Mouse (Mus musculus) megakaryocyte, embryonic 14.5 days (primary cell): ENCODE results near the gene Rbms1. TPM values are rescaled to one million over a fixed set of nuclear protein-coding genes. Genes with fewer than 3 reads are reported as not detected.

Source experiments
- H3K27me3 ChIP-seq: replicated peaks from 2 replicates; pipeline ENCODE3; 2012; ENCODE audit warnings: inconsistent platforms
- H3K36me3 ChIP-seq: replicated peaks from 2 replicates; pipeline ENCODE3; 2012; ENCODE audit warnings: low read length, inconsistent platforms, mixed read lengths
- H3K4me1 ChIP-seq: 2 replicates; pipeline ENCODE4 v1.6.1; 2012; ENCODE audit warnings: inconsistent platforms
- H3K4me3 ChIP-seq: replicated peaks from 2 replicates; pipeline ENCODE3; 2012; ENCODE audit warnings: moderate library complexity, mild to moderate bottlenecking, inconsistent platforms
- H3K9me3 ChIP-seq: 2 replicates; pipeline ENCODE4 v1.6.1; 2012; ENCODE audit warnings: inconsistent platforms
- FLI1 ChIP-seq: IDR thresholded peaks from 2 replicates; pipeline ENCODE4 v1.6.1; 2012; ENCODE audit warnings: low read length, inconsistent platforms, mixed read lengths
- GATA1 ChIP-seq: IDR thresholded peaks from 3 replicates; pipeline ENCODE4 v1.6.1; 2012; ENCODE audit warnings: mixed read lengths, low read length, inconsistent platforms, borderline replicate concordance
- polyA plus RNA-seq: library from polyadenylated mRNA; stranded (reverse); fragments of >175 nt; gene quantifications from 2 replicates; pipeline ENCODE4 v1.2.3, GENCODE M21; 2012; ENCODE audit warnings: low replicate concordance; ENCODE audit not compliant: insufficient read depth

Gene Rbms1
- polyA plus RNA-seq, 1 experiment = 22.6 TPM

DNA sequence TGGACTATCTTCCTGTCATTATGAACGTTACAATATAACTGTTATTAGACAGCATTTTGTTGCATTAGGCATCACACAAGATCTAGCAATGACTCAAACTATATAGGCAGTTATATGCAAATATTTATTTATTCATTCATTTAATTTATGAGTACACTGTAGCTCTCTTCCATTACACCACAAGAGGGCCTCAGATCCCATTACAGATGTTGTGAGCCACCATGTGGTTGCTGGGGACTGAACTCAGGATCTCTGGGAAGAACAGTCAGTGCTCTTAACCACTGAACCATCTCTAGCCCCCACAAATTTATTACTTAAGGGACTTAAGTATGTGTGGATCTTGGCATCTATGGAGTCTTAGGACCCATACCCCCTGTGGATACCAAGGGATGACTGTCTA lies 214.4 kb downstream of the Rbms1 start:
- Histone ChIP-seq H3K4me1 (no peaks in the 10 kb centered on the region), H3K4me3 (no peak overlapping the region), H3K27me3 (peaks cover 4% of the 10 kb centered on the region), H3K36me3 (peaks cover 16% of the 10 kb centered on the region), H3K9me3 (no peaks in the 10 kb centered on the region)
- no peak for TF ChIP-seq GATA1
- TF ChIP-seq FLI1 = no peak

DNA sequence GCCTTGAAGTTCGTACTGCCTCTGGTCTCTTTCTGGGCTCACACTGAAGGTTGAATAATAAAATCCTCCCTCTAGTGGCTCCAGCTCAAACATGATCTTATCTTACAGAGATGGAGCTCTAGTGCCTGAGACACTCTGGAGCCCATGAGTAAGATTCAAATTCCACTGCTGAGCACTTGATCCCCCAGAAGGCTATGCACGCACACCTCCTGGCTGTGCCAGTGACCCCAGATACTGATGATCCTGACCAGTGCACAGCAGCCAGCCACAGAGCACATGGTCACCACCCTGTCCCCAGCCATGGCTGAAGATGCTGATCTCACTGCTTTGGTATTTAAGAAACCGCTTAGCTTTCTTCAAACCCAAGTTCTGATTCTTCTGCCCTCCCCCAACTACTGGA lies 215.4 kb downstream of the Rbms1 start:
- Histone ChIP-seq H3K9me3 (no peaks in the 10 kb centered on the region), H3K27me3 (peaks cover 6% of the 10 kb centered on the region), H3K4me1 (no peaks in the 10 kb centered on the region), H3K4me3 (no peak overlapping the region), H3K36me3 (peaks cover 8% of the 10 kb centered on the region)
- TF ChIP-seq FLI1 = no peak

DNA sequence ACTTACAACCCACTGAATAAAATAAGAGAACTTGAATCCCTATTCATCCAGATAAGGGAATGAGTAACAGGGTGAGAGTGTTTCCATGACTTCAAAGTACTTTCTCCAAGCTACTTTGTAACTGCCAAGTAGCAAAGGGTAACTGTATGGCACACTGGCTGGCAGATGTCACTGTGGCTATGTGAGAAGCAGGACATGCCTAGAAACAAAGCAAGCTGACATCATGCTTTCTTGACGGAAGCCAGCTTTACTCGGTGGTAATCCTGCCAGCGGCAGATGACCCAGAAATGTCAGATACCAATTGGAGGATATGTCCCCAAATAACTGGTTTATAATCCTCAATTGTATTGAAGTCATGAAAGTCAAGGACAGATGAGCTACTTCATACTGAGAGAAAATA lies 218.3 kb downstream of the Rbms1 start:
- H3K36me3 ChIP-seq = peaks cover 5% of the 10 kb centered on the region
- no peak for TF ChIP-seq FLI1
- TF ChIP-seq GATA1 = no peak
- H3K27me3 ChIP-seq = peaks cover 26% of the 10 kb centered on the region
- H3K4me3 ChIP-seq = no peak overlapping the region
- H3K9me3 ChIP-seq = no peaks in the 10 kb centered on the region
- H3K4me1 ChIP-seq = peaks cover 4% of the 10 kb centered on the region

DNA sequence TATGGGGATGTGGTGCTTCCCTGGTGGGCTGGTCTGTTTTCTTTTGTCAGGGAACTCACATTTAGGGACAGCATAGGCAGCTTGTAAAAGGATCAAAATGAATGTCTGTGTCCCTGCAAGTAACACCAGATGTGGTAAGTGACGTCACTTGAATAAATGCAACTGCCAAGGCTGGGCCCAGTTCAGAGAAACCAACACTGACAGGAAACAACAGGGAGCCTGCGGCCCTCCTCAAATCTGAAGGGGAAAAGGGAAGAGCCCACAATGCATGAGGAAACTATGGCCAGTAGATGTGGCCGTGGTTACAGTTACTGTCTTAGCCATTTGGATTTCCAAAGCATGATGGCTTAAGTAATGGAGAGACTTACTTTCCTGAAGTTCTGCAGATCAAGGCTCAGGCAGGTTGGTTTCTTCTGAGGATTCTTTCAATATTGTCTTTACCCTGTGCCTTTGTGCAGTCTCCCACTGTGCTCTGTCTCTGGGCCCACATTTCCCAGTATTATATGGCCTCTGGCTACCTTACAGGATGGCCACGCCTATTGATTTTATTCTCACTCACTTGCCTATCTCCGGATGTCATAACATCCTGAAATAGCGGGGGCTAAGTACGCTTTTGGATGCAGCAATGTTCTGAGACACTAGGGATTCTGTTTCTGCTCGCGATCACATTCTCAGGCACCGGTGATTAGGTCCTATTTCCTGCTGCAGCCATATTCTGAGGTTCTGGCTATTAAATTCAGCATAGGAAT lies 223.4 kb downstream of the Rbms1 start:
- TF ChIP-seq FLI1 = no peak
- TF ChIP-seq GATA1 = no peak
- H3K4me3 ChIP-seq = no peak overlapping the region
- peaks cover 26% of the 10 kb centered on the region for H3K27me3 ChIP-seq
- H3K4me1 ChIP-seq = peaks cover 9% of the 10 kb centered on the region
- H3K36me3 ChIP-seq = no peaks in the 10 kb centered on the region
- H3K9me3 ChIP-seq = no peaks in the 10 kb centered on the region

DNA sequence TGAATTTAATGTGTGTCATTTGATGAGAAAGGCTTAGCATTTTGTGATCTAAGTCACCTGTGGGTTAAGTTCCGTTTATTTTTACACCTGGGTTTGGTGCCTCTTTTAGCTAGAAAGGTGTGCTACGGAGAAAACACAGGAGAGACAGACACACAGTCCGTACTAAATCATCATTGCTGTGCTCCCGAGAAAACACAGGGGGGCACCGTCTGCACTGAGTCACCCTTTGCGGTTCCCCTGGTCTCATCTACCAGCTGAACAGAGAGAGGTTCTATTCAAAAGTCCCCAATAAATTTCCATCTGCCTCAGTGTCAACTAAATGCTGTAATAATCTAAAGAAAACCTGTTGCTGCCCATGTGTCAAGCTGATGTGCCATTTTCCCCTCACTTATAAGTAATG lies 232.1 kb downstream of the Rbms1 start:
- H3K4me1 ChIP-seq = peaks cover 3% of the 10 kb centered on the region
- H3K36me3 ChIP-seq = no peaks in the 10 kb centered on the region
- H3K27me3 ChIP-seq = peaks cover 5% of the 10 kb centered on the region
- H3K4me3 ChIP-seq = no peak overlapping the region
- no peaks in the 10 kb centered on the region for H3K9me3 ChIP-seq
- TF ChIP-seq FLI1 (no peak), GATA1 (no peak)

DNA sequence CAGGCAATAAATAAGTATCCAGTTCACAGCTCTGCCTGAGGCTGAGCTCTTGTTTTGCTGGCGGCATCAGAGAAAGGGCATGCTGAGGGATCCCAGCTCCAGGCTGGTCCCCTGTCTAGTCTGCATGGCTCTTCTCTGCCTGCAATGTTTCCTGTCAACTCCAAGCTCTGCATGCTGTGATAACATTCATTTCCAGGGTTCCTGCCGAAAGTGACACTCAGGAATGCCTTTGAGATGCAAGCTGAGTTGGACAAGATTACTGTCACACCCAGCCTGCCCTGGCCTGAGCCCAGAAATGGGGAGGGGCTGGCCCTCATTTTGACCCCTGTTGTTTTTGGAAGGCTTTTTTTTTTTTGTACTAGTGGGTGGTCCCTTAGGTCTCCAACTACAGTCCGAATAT lies 233.0 kb downstream of the Rbms1 start:
- Histone ChIP-seq H3K36me3 (no peaks in the 10 kb centered on the region), H3K27me3 (peaks cover 5% of the 10 kb centered on the region), H3K9me3 (no peaks in the 10 kb centered on the region), H3K4me3 (no peak overlapping the region), H3K4me1 (peaks cover 3% of the 10 kb centered on the region)
- TF ChIP-seq FLI1 (no peak), GATA1 (no peak)

DNA sequence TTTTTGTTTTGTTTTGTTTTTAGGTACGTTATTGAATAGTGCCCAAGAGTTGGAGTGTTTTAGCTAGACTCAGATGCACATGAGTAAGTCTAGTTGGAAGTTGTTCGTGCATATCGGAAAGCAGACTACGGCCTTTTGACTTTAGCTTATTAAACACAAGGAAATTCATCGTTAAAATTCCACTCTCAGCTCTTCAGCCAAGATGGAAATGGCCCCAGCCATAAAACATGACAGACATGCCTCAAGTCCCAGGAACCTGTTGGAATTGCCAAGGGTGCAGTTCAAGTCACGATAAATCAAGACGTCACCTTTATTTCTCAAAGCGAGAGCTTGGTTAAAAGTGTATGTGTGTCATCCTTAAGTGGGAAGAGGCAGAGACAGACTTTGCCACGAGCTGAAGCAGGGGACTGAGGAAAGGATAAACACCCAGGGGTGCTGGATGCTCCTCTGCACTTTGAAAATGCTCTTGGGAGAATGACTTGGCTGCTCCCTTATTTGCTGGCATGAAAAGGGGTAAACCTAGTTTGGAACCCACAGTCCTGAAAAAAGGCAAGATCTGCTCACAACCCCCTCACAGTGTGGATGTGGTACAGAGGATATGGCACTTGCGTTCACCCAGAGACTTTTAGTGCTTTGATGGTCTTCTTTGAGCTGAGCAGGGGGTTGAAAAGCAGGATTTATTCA lies 233.9 kb downstream of the Rbms1 start:
- Histone ChIP-seq H3K36me3 (no peaks in the 10 kb centered on the region), H3K9me3 (no peaks in the 10 kb centered on the region), H3K4me1 (peaks cover 3% of the 10 kb centered on the region), H3K4me3 (no peak overlapping the region), H3K27me3 (peaks cover 11% of the 10 kb centered on the region)
- TF ChIP-seq FLI1 (no peak), GATA1 (no peak)

DNA sequence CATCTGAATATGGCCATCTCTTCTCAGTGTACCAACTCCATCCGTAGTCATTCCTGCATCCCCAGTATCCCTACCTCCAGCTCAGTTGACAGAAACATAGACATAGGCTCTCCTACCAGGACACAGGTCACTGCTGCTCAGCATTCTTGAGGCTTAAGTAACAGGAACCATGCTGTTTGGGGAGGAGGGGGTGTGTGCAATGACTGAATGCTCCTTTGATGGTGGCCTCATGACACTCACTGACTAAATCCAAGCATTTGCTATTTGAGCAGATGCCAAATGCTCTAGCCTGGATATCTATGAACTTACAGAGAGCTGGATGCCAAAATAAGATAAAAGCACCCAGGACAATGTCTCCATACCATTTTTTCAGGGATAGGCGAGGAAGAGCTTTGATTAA lies 238.3 kb downstream of the Rbms1 start:
- H3K36me3 ChIP-seq = no peaks in the 10 kb centered on the region
- H3K4me3 ChIP-seq = no peak overlapping the region
- peaks cover 17% of the 10 kb centered on the region for H3K27me3 ChIP-seq
- H3K4me1 ChIP-seq = no peaks in the 10 kb centered on the region
- no peaks in the 10 kb centered on the region for H3K9me3 ChIP-seq
- TF ChIP-seq GATA1 (no peak), FLI1 (no peak)

DNA sequence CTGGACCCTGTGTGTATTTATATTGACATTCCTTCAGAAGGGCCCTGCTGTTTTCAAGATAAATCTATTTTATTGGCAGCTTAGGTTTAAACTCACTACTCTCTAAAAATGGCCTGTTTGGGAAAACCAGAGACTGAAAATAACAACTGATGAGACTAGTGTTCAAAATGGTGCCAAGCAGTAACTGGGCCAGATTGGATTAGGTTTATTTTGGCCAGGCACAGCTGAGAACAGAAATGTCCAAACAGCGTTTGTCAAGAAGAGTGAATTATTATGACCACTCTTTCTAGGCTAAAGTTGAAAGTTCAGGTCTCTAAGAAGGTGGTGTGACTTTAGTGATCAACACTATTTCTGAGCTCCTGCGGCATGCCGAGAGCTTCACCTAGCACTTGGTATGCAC lies 240.0 kb downstream of the Rbms1 start:
- Histone ChIP-seq H3K4me3 (no peak overlapping the region), H3K27me3 (peaks cover 28% of the 10 kb centered on the region)
- TF ChIP-seq GATA1 (no peak), FLI1 (no peak)

DNA sequence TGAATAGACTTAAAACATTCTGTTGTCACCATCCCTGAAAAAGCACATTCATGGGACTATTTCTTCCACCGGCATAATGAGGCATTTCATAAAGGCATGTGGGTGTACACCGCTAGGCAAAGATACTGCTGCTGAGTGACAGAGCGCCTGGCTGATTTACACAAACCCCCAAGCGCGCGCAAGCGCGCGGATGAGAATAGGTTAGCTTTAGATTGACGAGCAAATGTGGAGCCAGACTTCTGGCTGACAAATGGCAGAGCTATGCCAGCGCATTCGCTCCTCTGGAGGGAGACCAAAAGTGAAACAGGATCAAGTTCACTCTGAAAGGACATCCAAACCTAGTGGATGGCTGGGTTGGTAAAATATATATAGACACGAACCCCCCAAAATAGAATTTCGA lies 240.5 kb downstream of the Rbms1 start, which contains the start of gene Itgb6:
Gene Itgb6, minus strand, starts transcription at position 130 of the 400 bp plus-strand sequence.
- TF ChIP-seq FLI1 = no peak
- no peak for TF ChIP-seq GATA1
- H3K4me1 ChIP-seq = peaks cover 13% of the 10 kb centered on the region
- H3K4me3 ChIP-seq = no peak within 1 kb of the TSS
- H3K27me3 ChIP-seq = peaks cover 29% of the 10 kb centered on the region
- no peaks in the 10 kb centered on the region for H3K36me3 ChIP-seq
- no peaks in the 10 kb centered on the region for H3K9me3 ChIP-seq

More for the DNA sequence above, 240.0 kb downstream of the Rbms1 start:
- no peaks in the 10 kb centered on the region for H3K9me3 ChIP-seq
- peaks cover 9% of the 10 kb centered on the region; the same call in 1 of the 2 replicates for H3K4me1 ChIP-seq
- no peaks in the 10 kb centered on the region for H3K36me3 ChIP-seq
